Mouse (Mus musculus) hindbrain, embryonic 13.5 days (tissue): ENCODE measurements around the gene Gm6793. TPM values are rescaled to one million over a fixed set of nuclear protein-coding genes. Genes with fewer than 3 reads are reported as not detected.

Experiments
- ATAC-seq: fragments of 200-750 bp; cut with Nextera tagmentation; 2 replicates; pipeline ENCODE4 v1.8.0; 2017; ENCODE audit warnings: moderate TSS enrichment; ENCODE audit not compliant: low FRiP score
- H3K27ac ChIP-seq: fragments of 300-500 bp; sonication (generic); 2 replicates; pipeline ENCODE4 v1.5.1; 2015; ENCODE audit warnings: inconsistent platforms, mild to moderate bottlenecking, moderate library complexity
- H3K27me3 ChIP-seq: fragments of 300-500 bp; sonication (generic); 2 replicates; pipeline ENCODE4 v1.6.1; 2015; ENCODE audit warnings: mild to moderate bottlenecking, inconsistent platforms
- H3K36me3 ChIP-seq: fragments of 300-500 bp; sonication (generic); 2 replicates; pipeline ENCODE4 v1.6.1; 2015; ENCODE audit warnings: mild to moderate bottlenecking, inconsistent platforms
- H3K4me1 ChIP-seq: fragments of 300-500 bp; sonication (generic); replicated peaks from 2 replicates; pipeline ENCODE4 v1.6.1; 2015; ENCODE audit warnings: inconsistent platforms
- H3K4me2 ChIP-seq: fragments of 300-500 bp; sonication (generic); 2 replicates; pipeline ENCODE4 v1.6.1; 2015; ENCODE audit warnings: inconsistent platforms, mild to moderate bottlenecking, moderate library complexity
- H3K4me3 ChIP-seq: fragments of 300-500 bp; sonication (generic); 2 replicates; pipeline ENCODE4 v1.5.1; 2015; ENCODE audit warnings: mild to moderate bottlenecking, inconsistent platforms
- H3K9ac ChIP-seq: fragments of 300-500 bp; sonication (generic); 2 replicates; pipeline ENCODE4 v1.6.1; 2015; ENCODE audit warnings: mild to moderate bottlenecking, inconsistent platforms
- H3K9me3 ChIP-seq: fragments of 300-500 bp; sonication (generic); 2 replicates; pipeline ENCODE4 v1.6.1; 2016; ENCODE audit warnings: inconsistent platforms
- WGBS: fragments of 180-500 bp; shearing (Covaris S2); methylation state at CpG from one replicate; pipeline ENCODE4 v1.1.7; 2015; 5-methylcytosine and 5-hydroxymethylcytosine counted together
- polyA plus RNA-seq: library from polyadenylated mRNA; unstranded; fragments of >200 nt; fragmentation: Nextera tagmentation; extraction: Ambion mirVana; gene quantifications from 2 replicates; pipeline ENCODE4 v1.2.1, GENCODE M21; 2015

The Gm6793 gene
- polyA plus RNA-seq, 1 experiment from 2014 or later: 0.82 TPM

DNA sequence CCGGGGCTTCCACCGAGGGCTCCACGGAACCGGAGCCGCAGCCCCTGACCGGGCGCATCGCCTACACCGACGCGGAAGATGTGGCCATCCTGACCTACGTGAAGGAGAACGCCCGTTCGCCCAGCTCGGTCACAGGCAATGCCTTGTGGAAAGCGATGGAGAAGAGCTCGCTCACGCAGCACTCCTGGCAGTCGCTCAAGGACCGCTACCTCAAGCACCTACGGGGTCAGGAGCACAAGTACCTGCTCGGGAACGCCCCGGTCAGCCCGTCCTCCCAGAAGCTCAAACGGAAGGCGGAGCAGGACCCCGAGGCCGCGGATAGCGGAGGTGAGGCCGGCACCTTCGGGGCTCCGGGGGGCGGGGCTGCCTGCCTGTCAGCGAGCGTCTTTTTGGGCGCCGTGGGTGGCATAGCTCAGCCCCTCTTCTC lies 3.0 kb downstream of the Gm6793 start:
- Histone ChIP-seq H3K9me3 (no peaks in the 10 kb centered on the region), H3K4me3 (peak overlapping the region; percentile 96), H3K4me2 (peak overlapping the region; percentile 83), H3K36me3 (peaks cover 13% of the 10 kb centered on the region), H3K9ac (peak overlapping the region; percentile 97), H3K27me3 (no peaks in the 10 kb centered on the region), H3K27ac (peak overlapping the region; percentile 89), H3K4me1 (peaks cover 29% of the 10 kb centered on the region)
- peak; percentile 8 for ATAC-seq
- WGBS: under 1% methylated on average over 40 of the region's 40 CpGs

DNA sequence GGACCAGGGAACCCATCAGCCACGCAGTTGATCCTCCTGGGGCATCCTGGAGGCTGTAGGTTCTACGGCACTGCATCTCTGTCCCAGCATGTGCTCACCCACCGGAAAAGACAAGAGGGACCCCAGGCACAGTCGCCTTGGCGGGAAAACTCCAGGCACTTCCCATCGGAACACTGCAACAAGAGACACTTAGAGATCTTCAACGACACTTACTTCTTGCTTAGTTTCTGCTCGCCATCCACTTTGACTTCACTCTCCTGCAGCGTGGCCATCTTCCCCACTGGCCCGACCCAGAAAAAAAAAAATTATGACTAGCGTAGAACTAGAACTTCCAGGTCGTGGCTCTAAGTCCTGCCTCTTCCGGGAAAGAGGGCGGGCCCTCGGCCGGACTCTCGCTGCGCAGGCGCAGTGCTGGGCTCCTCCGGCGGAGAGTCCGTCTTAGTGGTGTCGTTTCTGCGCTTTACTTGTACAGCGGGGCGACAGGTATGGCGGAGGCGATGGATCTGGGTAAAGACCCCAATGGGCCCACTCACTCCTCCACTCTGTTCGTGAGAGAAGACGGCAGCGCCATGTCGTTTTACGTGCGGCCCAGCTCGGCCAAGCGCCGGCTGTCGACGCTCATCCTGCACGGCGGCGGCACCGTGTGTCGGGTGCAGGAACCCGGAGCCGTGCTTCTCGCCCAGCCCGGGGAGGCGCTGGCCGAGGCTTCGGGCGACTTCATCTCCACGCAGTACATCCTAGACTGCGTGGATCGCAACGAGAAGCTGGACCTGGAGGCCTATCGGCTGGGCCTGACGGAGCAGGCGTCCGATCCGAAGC lies 3.6 kb downstream of the Gm6793 start, which contains the start of the genes Kars and Terf2ip:
Gene Kars, minus strand, starts transcription at position 327 of the 819 bp plus-strand sequence.
Gene Terf2ip, plus strand, starts transcription at position 402 of the 819 bp plus-strand sequence.
- peaks cover 29% of the 10 kb centered on the region for H3K4me1 ChIP-seq
- peak within 1 kb of the TSS; percentile 89 for H3K27ac ChIP-seq
- H3K9me3 ChIP-seq: no peaks in the 10 kb centered on the region
- no peaks in the 10 kb centered on the region for H3K27me3 ChIP-seq
- under 1% methylated on average over 61 of the region's 61 CpGs for WGBS
- H3K36me3 ChIP-seq: peaks cover 6% of the 10 kb centered on the region
- ATAC-seq: peak; percentile 93
- peak within 1 kb of the TSS; percentile 83 for H3K4me2 ChIP-seq
- H3K9ac ChIP-seq: peak within 1 kb of the TSS; percentile 97
- peak within 1 kb of the TSS; percentile 96 for H3K4me3 ChIP-seq

DNA sequence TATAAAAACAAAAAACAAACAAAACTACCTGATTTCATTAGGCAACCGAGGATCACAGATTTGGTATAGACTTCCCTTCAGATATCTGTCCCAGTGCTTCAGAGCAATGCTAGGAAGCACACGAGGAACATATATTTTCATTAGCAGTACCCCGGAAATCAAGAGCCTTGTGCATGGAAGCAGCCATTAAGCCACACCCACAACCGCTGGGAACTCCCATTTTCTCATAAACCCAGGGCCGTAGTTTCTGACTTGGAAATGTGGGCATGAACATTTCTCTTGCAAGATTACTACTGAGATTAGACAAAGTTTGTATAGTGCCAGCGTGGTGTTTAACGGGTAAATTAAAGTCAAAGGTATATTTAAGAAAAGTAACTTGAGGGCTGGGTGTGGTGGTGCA lies 5.3 kb downstream of the Gm6793 start:
- H3K27ac ChIP-seq: no peak overlapping the region
- peaks cover 13% of the 10 kb centered on the region for H3K36me3 ChIP-seq
- no peaks in the 10 kb centered on the region for H3K9me3 ChIP-seq
- 0 out of 2 replicates have a peak overlapping the region, but pooled peaks have one; percentile 83 for H3K4me2 ChIP-seq
- WGBS: 95% methylated on average over 7 of the region's 7 CpGs
- no peaks in the 10 kb centered on the region for H3K27me3 ChIP-seq
- no peak for ATAC-seq
- no peak overlapping the region for H3K4me3 ChIP-seq
- no peak overlapping the region for H3K9ac ChIP-seq
- H3K4me1 ChIP-seq: peaks cover 25% of the 10 kb centered on the region

DNA sequence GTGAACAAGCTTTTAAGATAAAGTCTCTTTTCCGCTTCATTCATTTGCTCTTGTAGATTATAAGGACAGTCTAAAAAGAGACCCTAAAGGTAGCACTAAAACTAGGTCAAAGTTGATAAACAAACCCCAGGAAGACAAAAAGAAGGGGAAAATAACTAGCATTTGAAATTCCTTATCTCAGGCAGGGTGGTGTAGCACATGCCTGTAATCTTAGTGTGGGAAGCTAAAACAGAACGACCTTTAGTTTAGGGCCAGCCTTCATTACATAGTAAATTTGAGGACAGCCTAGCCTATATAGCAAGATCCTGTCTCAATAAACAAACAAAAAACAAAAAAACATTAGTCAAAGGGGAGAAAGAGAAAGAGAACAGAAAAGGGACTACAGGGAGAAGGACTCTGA lies 7.2 kb downstream of the Gm6793 start:
- no peaks in the 10 kb centered on the region for H3K9me3 ChIP-seq
- no peak for ATAC-seq
- H3K36me3 ChIP-seq: peaks cover 29% of the 10 kb centered on the region
- H3K9ac ChIP-seq: no peak overlapping the region
- H3K4me2 ChIP-seq: no peak overlapping the region
- 94% methylated on average over 2 of the region's 2 CpGs for WGBS
- H3K27ac ChIP-seq: no peak overlapping the region
- no peaks in the 10 kb centered on the region for H3K27me3 ChIP-seq
- H3K4me1 ChIP-seq: peaks cover 18% of the 10 kb centered on the region
- H3K4me3 ChIP-seq: no peak overlapping the region

DNA sequence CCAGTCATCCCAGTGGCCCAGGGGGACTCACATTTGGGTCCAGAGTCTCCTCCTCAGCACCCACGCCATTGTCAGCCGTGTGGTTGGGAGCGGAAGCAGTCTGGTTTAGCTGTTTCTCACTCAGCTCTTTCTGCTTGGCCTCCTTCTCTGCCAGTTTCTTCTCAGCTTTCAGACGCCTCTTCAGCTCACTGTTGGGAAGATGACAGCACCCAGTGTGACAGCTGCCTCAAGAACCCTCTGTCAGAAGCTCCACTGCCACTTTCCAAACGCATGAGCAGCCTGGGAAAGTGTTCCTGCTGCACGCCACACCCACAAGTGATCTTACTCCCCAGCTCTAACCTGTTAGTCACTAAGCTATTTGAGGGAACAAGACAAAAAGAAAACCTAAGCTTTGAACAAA lies 9.2 kb downstream of the Gm6793 start:
- peaks cover 50% of the 10 kb centered on the region for H3K36me3 ChIP-seq

DNA sequence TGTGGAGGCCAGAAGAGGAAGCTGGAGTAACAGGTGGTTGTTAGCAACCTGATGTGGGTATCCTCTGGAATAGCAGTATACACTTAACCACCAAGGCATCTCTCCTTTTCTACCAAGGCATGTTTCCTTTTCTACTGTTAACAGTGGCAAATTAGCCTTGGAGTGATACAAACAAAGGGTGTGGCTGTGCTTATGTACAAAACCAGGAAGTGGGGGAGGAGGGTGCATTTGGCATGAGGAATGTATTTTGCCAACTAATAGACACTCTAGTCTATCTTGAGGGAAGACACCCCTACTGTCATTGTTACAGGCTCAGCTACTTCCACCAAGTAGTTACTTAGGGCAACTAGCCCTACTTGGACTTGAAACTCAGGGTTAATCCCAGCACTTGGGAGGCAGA lies 10.1 kb downstream of the Gm6793 start:
- Histone ChIP-seq H3K4me3 (no peak overlapping the region), H3K27ac (no peak overlapping the region), H3K36me3 (peaks cover 58% of the 10 kb centered on the region), H3K4me2 (no peak overlapping the region), H3K9me3 (no peaks in the 10 kb centered on the region), H3K4me1 (peaks cover 3% of the 10 kb centered on the region), H3K27me3 (no peaks in the 10 kb centered on the region), H3K9ac (no peak overlapping the region)
- no peak for ATAC-seq

More for the DNA sequence above, 9.2 kb downstream of the Gm6793 start:
- Histone ChIP-seq H3K9me3 (no peaks in the 10 kb centered on the region), H3K27ac (no peak overlapping the region), H3K4me2 (no peak overlapping the region), H3K4me1 (peaks cover 11% of the 10 kb centered on the region), H3K27me3 (no peaks in the 10 kb centered on the region), H3K9ac (no peak overlapping the region), H3K4me3 (no peak overlapping the region)
- 94% methylated on average over 6 of the region's 6 CpGs for WGBS
- ATAC-seq: no peak

DNA sequence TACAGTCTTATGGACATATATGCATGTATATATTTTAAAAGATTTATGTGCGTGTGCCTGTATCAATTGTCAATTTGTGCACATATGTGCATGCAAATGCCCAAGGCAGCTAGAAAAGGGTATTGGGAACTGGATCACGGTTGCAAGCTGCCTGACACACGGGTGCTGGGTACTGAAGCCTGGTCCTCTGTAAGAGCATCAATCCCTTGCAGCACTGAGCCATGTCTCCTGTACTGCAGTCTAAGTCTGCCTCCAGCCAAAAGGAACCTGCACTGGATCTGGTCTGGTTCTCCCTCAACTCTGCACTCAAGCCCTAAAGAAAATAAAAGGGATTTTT lies 22.2 kb downstream of the Gm6793 start:
- Histone ChIP-seq H3K36me3 (peaks cover 56% of the 10 kb centered on the region), H3K4me3 (peak overlapping the region; percentile 81; the same call in 1 of the 2 replicates), H3K9ac (no peak overlapping the region), H3K27ac (no peak overlapping the region), H3K4me2 (no peak overlapping the region; the same call in 1 of the 2 replicates), H3K4me1 (peaks cover 8% of the 10 kb centered on the region), H3K27me3 (no peaks in the 10 kb centered on the region), H3K9me3 (no peaks in the 10 kb centered on the region)
- WGBS: 71% methylated on average over 3 of the region's 3 CpGs
- peak; percentile 55; the same call in 1 of the 2 replicates for ATAC-seq

DNA sequence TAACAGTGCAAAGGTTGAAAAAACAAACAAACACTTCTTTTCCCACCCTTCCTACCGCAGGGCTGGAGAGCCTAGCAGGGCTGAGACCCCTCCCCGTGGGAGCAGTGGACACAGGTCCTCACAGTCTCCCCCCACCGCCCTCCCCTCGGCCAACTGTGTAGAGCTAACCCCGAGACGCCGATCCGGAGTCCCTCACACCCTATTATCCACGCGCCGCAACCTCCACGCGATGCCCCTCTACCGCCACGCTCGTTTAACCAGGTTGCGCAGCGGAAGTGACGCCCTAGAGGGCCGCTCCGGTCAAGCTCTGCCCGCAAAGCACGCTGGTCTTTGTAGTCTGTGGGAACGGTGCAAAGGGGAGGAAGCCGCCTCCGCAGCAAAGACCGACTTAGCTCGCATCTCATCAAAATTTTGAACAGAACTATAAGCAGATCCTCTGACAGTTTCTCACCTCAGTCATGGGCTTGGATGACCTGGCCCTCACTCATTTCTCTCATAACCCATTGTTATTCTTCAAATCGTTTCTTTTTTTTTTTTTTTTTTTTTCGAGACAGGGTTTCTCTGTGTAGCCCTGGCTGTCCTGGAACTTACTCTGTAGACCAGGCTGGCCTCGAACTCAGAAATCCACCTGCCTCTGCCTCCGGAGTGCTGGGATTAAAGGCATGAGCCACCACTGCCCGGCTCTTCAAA lies 22.7 kb downstream of the Gm6793 start, which contains the start of gene Adat1:
Gene Adat1, minus strand, starts transcription at position 290 of the 690 bp plus-strand sequence.
- ATAC-seq: peak; percentile 96
- Histone ChIP-seq H3K4me2 (peak within 1 kb of the TSS; percentile 74), H3K27ac (peak within 1 kb of the TSS; percentile 67), H3K36me3 (peaks cover 56% of the 10 kb centered on the region), H3K9me3 (no peaks in the 10 kb centered on the region), H3K27me3 (no peaks in the 10 kb centered on the region), H3K4me1 (peaks cover 8% of the 10 kb centered on the region), H3K9ac (peak within 1 kb of the TSS; percentile 88), H3K4me3 (peak within 1 kb of the TSS; percentile 81)
- WGBS: 6% methylated on average over 32 of the region's 33 CpGs

DNA sequence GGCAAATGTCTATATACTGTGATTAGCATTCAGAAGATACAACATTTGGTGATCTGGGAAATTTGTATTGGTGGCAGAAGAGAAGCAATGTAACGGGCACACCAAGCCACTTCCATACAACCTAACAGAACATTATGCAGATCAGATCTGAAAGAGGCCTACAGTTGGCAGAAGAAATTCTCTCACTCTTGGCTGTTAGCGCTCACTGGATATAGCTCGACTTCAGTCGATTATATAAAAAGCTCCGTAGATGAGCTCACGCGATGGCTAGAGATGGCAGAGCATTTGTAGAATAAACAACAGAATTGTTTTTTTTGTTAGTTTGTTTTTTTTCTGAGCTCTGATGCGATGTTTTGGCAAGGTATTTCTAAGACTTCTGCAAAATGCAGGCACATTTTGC lies 23.6 kb downstream of the Gm6793 start:
- H3K9ac ChIP-seq: peak overlapping the region; percentile 88
- peaks cover 53% of the 10 kb centered on the region for H3K36me3 ChIP-seq
- H3K27me3 ChIP-seq: no peaks in the 10 kb centered on the region
- no peak overlapping the region for H3K27ac ChIP-seq
- H3K4me3 ChIP-seq: peak overlapping the region; percentile 81
- H3K4me2 ChIP-seq: peak overlapping the region; percentile 74
- peaks cover 8% of the 10 kb centered on the region for H3K4me1 ChIP-seq
- no peak for ATAC-seq
- WGBS: 67% methylated on average over 8 of the region's 8 CpGs
- no peaks in the 10 kb centered on the region for H3K9me3 ChIP-seq

DNA sequence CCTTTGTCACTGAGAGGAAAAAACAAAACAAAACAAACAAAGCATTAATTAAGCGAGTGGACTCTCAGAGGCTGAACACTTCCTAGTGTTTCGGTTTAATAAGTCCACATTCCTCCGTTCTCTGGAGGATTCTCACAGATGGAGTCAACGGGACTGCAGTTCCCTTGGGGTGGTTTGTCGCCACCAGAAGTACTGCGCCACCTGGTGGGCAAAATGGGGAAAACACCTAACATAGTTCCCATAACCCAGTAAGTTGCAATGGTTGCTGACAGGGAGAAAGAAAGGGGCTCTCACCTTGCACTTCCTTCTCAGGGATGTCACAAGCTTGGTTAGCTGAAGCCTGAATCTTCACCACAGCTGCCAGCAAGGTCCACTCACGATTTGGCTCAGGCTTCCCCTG lies 24.9 kb downstream of the Gm6793 start:
- H3K4me2 ChIP-seq: no peak overlapping the region
- peaks cover 52% of the 10 kb centered on the region for H3K36me3 ChIP-seq
- no peak overlapping the region for H3K27ac ChIP-seq
- 15% methylated on average over 7 of the region's 7 CpGs for WGBS
- H3K9me3 ChIP-seq: no peaks in the 10 kb centered on the region
- peaks cover 8% of the 10 kb centered on the region for H3K4me1 ChIP-seq
- no peak for ATAC-seq
- no peak overlapping the region for H3K9ac ChIP-seq
- H3K4me3 ChIP-seq: no peak overlapping the region
- no peaks in the 10 kb centered on the region for H3K27me3 ChIP-seq

DNA sequence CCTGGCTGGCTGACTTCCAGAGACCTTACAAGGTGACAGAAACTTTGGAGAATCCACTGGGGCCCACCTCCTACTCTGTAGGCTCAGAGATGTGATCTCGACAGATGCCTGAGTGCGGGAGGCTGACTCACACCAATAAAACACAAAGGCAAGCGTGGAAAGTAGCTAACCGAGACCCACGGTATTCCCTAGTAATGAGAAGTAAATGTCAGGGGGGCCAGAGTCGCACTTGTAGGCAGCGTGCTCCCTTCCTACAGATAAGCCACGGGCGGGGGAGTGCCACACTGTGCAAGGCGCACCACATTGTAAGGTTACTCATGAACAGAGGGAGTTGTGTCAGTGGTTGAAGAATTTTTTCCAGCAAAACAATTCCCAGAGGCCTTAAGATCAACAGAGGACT lies 30.3 kb downstream of the Gm6793 start:
- no peaks in the 10 kb centered on the region for H3K27me3 ChIP-seq
- WGBS: 89% methylated on average over 10 of the region's 10 CpGs
- H3K4me3 ChIP-seq: no peak overlapping the region
- H3K4me2 ChIP-seq: no peak overlapping the region
- H3K9me3 ChIP-seq: no peaks in the 10 kb centered on the region
- H3K27ac ChIP-seq: no peak overlapping the region
- ATAC-seq: no peak
- no peaks in the 10 kb centered on the region for H3K4me1 ChIP-seq
- H3K9ac ChIP-seq: no peak overlapping the region
- H3K36me3 ChIP-seq: peaks cover 63% of the 10 kb centered on the region

DNA sequence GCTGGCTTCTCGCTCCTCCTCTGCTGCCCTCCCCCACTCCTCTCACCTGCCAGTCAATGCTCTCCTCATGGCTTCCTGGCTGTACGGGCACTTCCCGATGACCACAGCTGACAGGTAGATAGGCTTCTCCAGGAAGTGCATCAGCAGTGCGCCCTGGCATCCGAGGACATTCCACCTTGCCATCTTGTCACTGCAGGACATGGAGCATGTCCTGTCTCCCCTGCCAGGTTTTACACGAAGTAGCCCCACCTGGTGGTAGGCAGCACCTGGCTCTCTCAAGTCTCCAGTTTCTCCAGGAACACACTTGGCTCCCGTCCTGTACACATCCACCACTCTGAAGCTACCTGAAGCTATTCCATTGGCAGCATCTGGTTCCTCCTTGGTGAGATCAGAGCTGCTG lies 32.7 kb downstream of the Gm6793 start:
- H3K36me3 ChIP-seq: peaks cover 61% of the 10 kb centered on the region
- H3K27me3 ChIP-seq: no peaks in the 10 kb centered on the region
- H3K9ac ChIP-seq: no peak overlapping the region
- no peak for ATAC-seq
- no peak overlapping the region for H3K27ac ChIP-seq
- H3K9me3 ChIP-seq: no peaks in the 10 kb centered on the region
- H3K4me1 ChIP-seq: no peaks in the 10 kb centered on the region
- 85% methylated on average over 7 of the region's 7 CpGs for WGBS
- no peak overlapping the region for H3K4me3 ChIP-seq
- no peak overlapping the region for H3K4me2 ChIP-seq
